Mouse (Mus musculus) MEL (cell line): ENCODE measurements around the gene Snrpa. TPM values are rescaled to one million over a fixed set of nuclear protein-coding genes. Genes with fewer than 3 reads are reported as not detected.

Experiments used
- DNase-seq: peaks from one replicate; pipeline ENCODE4 v3.0.0; 2011; ENCODE audit warnings: low read depth, low spot score
- H3K27ac ChIP-seq: 2 replicates; pipeline ENCODE4 v1.5.1; 2012; ENCODE audit warnings: low read depth, mild to moderate bottlenecking, control low read depth, low read length, moderate library complexity; ENCODE audit not compliant: control insufficient read depth
- H3K27me3 ChIP-seq, 2 experiments: fragments of 150-350 bp in 1 of 2; sonication (generic) in 1 of 2; 2 replicates each; pipeline ENCODE4 v1.6.1; 2012; ENCODE audit warnings: low read length in 2 of 2, mild to moderate bottlenecking in 2 of 2, improper control_type of control experiment in 1 of 2, moderate library complexity in 1 of 2; ENCODE audit not compliant: insufficient read depth in 2 of 2, control insufficient read depth in 1 of 2
- H3K36me3 ChIP-seq, 2 experiments: 2 replicates each; pipeline ENCODE4 v1.6.1; 2012 to 2014; ENCODE audit warnings: low read length in 2 of 2, improper control_type of control experiment in 1 of 2, inconsistent platforms in 1 of 2, mild to moderate bottlenecking in 1 of 2; ENCODE audit not compliant: insufficient read depth in 2 of 2, control insufficient read depth in 1 of 2
- H3K4me1 ChIP-seq, 2 experiments: fragments of 150-350 bp in 1 of 2; sonication (generic) in 1 of 2; 2 replicates each; pipeline ENCODE4 v1.6.1; 2012; ENCODE audit warnings: low read length in 2 of 2, improper control_type of control experiment in 1 of 2, mild to moderate bottlenecking in 1 of 2; ENCODE audit not compliant: insufficient read depth in 2 of 2, control insufficient read depth in 1 of 2
- H3K4me3 ChIP-seq, 2 experiments: fragments of 150-350 bp in 1 of 2; sonication (generic) in 1 of 2; 2 replicates each; pipeline ENCODE4 v1.5.1; 2012; ENCODE audit warnings: low read depth in 2 of 2, low read length in 2 of 2, mild to moderate bottlenecking in 2 of 2, moderate library complexity in 2 of 2, control low read depth in 1 of 2, improper control_type of control experiment in 1 of 2; ENCODE audit not compliant: control insufficient read depth in 1 of 2, insufficient read depth in 1 of 2
- H3K79me2 ChIP-seq: 2 replicates; pipeline ENCODE4 v1.6.1; 2012; ENCODE audit warnings: mild to moderate bottlenecking, low read length, moderate library complexity; ENCODE audit not compliant: control insufficient read depth, poor library complexity, insufficient read depth
- H3K9ac ChIP-seq: 2 replicates; pipeline ENCODE4 v1.6.1; 2012; ENCODE audit warnings: low read depth, mild to moderate bottlenecking, control low read depth, low read length, moderate library complexity; ENCODE audit not compliant: control insufficient read depth, poor library complexity, severe bottlenecking
- H3K9me3 ChIP-seq: fragments of 150-350 bp; sonication (generic); replicated peaks from 2 replicates; pipeline ENCODE4 v1.6.1; 2012; ENCODE audit warnings: mild to moderate bottlenecking, low read length, improper control_type of control experiment, moderate library complexity; ENCODE audit not compliant: insufficient read depth
- BHLHE40 ChIP-seq: IDR thresholded peaks from 2 replicates; pipeline ENCODE4 v1.6.1; 2012; ENCODE audit warnings: low read depth, mild to moderate bottlenecking, inconsistent platforms, low read length, improper control_type of control experiment, borderline replicate concordance
- CTCF ChIP-seq, 3 experiments: IDR thresholded peaks in 2 of 3; conservative IDR thresholded peaks in 1 of 3; 2 replicates each; pipeline ENCODE4 v1.5.1; 2011 to 2012; ENCODE audit warnings: low read length in 3 of 3, low read depth in 2 of 3, mild to moderate bottlenecking in 2 of 3, improper control_type of control experiment in 1 of 3, inconsistent platforms in 1 of 3, mixed read lengths in 1 of 3, moderate library complexity in 1 of 3; ENCODE audit not compliant: control insufficient read depth in 1 of 3, insufficient read depth in 1 of 3, poor library complexity in 1 of 3, severe bottlenecking in 1 of 3
- E2F4 ChIP-seq: IDR thresholded peaks from 2 replicates; pipeline ENCODE4 v1.6.1; 2011; ENCODE audit warnings: low read depth, low read length, improper control_type of control experiment, borderline replicate concordance
- ELF1 ChIP-seq: IDR thresholded peaks from 2 replicates; pipeline ENCODE4 v1.6.1; 2014; ENCODE audit warnings: low read depth, mild to moderate bottlenecking, inconsistent platforms, low read length, improper control_type of control experiment, moderate library complexity
- EP300 ChIP-seq, 2 experiments: IDR thresholded peaks; 2 replicates each; pipeline ENCODE4 v1.6.1; 2011; ENCODE audit warnings: improper control_type of control experiment in 2 of 2, low read length in 2 of 2, low read depth in 1 of 2, mild to moderate bottlenecking in 1 of 2
- ETS1 ChIP-seq: IDR thresholded peaks from 2 replicates; pipeline ENCODE4 v1.6.1; 2012; ENCODE audit warnings: low read depth, mild to moderate bottlenecking, inconsistent platforms, low read length, improper control_type of control experiment, moderate library complexity
- GATA1 ChIP-seq: IDR thresholded peaks from 2 replicates; pipeline ENCODE4 v1.6.1; 2011; ENCODE audit warnings: low read depth, low read length, improper control_type of control experiment
- MEF2A ChIP-seq: IDR thresholded peaks from 2 replicates; pipeline ENCODE4 v1.6.1; 2014; ENCODE audit warnings: low read depth, mild to moderate bottlenecking, inconsistent platforms, low read length, improper control_type of control experiment; ENCODE audit not compliant: poor library complexity, insufficient replicate concordance, severe bottlenecking; ENCODE audit errors: extremely low read depth
- MXI1 ChIP-seq: IDR thresholded peaks from 2 replicates; pipeline ENCODE4 v1.6.1; 2011; ENCODE audit warnings: mild to moderate bottlenecking, low read depth, low read length, improper control_type of control experiment
- NELFE ChIP-seq: IDR thresholded peaks from 2 replicates; pipeline ENCODE4 v1.6.1; 2011; ENCODE audit warnings: low read depth, low read length, improper control_type of control experiment
- NRF1 ChIP-seq: IDR thresholded peaks from 2 replicates; pipeline ENCODE4 v1.6.1; 2014; ENCODE audit warnings: low read depth, mild to moderate bottlenecking, inconsistent platforms, low read length, improper control_type of control experiment, moderate library complexity; ENCODE audit not compliant: poor library complexity, insufficient read depth, severe bottlenecking
- POLR2A ChIP-seq, 2 experiments: IDR thresholded peaks; 2 replicates each; pipeline ENCODE4 v1.6.1; 2011 to 2012; ENCODE audit warnings: low read length in 2 of 2, mild to moderate bottlenecking in 2 of 2, control low read depth in 1 of 2, improper control_type of control experiment in 1 of 2, low read depth in 1 of 2, moderate library complexity in 1 of 2; ENCODE audit not compliant: control insufficient read depth in 1 of 2, insufficient read depth in 1 of 2, poor library complexity in 1 of 2
- RCOR1 ChIP-seq: IDR thresholded peaks from 2 replicates; pipeline ENCODE4 v1.6.1; 2012; ENCODE audit warnings: low read depth, mild to moderate bottlenecking, inconsistent platforms, low read length, improper control_type of control experiment
- SIN3A ChIP-seq: IDR thresholded peaks from 2 replicates; pipeline ENCODE4 v1.6.1; 2012; ENCODE audit warnings: low read length, improper control_type of control experiment, inconsistent platforms
- SMC3 ChIP-seq: IDR thresholded peaks from 2 replicates; pipeline ENCODE4 v1.6.1; 2011; ENCODE audit warnings: low read depth, low read length, improper control_type of control experiment
- TBP ChIP-seq: IDR thresholded peaks from 2 replicates; pipeline ENCODE4 v1.8.0; 2011; ENCODE audit warnings: low read depth, low read length, improper control_type of control experiment
- UBTF ChIP-seq: IDR thresholded peaks from 2 replicates; pipeline ENCODE4 v1.6.1; 2012; ENCODE audit warnings: low read depth, mild to moderate bottlenecking, inconsistent platforms, low read length, improper control_type of control experiment, moderate library complexity, borderline replicate concordance; ENCODE audit not compliant: insufficient read depth
- ZC3H11A ChIP-seq: IDR thresholded peaks from 2 replicates; pipeline ENCODE4 v1.6.1; 2012; ENCODE audit warnings: low read depth, mild to moderate bottlenecking, inconsistent platforms, low read length, improper control_type of control experiment
- ZMIZ1 ChIP-seq: IDR thresholded peaks from 2 replicates; pipeline ENCODE4 v1.6.1; 2012; ENCODE audit warnings: low read depth, mild to moderate bottlenecking, inconsistent platforms, low read length, improper control_type of control experiment, moderate library complexity
- polyA plus RNA-seq, 2 experiments: library from polyadenylated mRNA; stranded (reverse) in 1 of 2; unstranded in 1 of 2; fragments of >175 nt in 1 of 2; fragments of >200 nt in 1 of 2; gene quantifications; 2 replicates each; pipeline versions ENCODE4 v1.2.1 to v1.2.4; 2012; ENCODE audit warnings: low replicate concordance in 2 of 2, low read depth in 1 of 2; ENCODE audit not compliant: insufficient read length in 2 of 2, insufficient read depth in 1 of 2, missing spikeins in 1 of 2
- total RNA-seq: library from RNA; depleted of rRNA; stranded (reverse); fragments of 300-350 nt; gene quantifications from 2 replicates; pipeline ENCODE4 v1.2.3, GENCODE M21; 2012

Snrpa gene
- total and polyA plus RNA-seq, 3 experiments, result 128 to 310 TPM; not detected in 1

DNA sequence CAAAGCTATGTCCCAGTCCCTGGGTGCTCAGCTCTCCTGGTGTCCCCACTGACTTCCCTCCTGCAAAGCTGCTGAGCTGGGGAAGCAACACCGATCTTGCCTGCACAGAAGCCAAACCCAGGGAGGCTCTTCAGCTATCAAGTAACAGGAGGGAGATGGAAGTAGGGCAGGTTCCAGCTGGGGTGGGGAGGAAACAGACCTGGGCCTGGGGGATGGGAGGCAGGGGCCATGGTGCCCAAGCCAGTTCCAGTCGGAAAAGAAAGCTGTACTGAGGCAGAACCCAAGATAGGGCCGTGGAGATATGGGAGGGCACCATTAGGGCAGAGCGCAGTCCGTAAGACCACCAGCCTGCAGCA, 32.6 kb downstream of the Snrpa start:
- TF ChIP-seq ZMIZ1 (no peak), MXI1 (no peak), EP300 (IDR thresholded peaks at IDR 0.05; ENCODE audit: low read depth in 1 of 2, low read length in 2 of 2) (no peak), RCOR1 (no peak), ETS1 (no peak), SIN3A (no peak), NRF1 (no peak), BHLHE40 (no peak), TBP (no peak), MEF2A (no peak), E2F4 (no peak), CTCF (IDR thresholded peaks at IDR 0.05 in 2 of 3, conservative IDR thresholded peaks at IDR 0.05 in 1 of 3; ENCODE audit: control insufficient read depth in 1 of 3, insufficient read depth in 1 of 3, low read depth in 2 of 3, low read length in 3 of 3, poor library complexity in 1 of 3, severe bottlenecking in 1 of 3) (no peak), GATA1 (no peak), NELFE (no peak), POLR2A (IDR thresholded peaks at IDR 0.05; ENCODE audit: control insufficient read depth in 1 of 2, insufficient read depth in 1 of 2, low read depth in 1 of 2, low read length in 2 of 2, poor library complexity in 1 of 2) (no peak), SMC3 (no peak)
- H3K27me3 ChIP-seq, result no peaks in the 10 kb centered on the region
- H3K79me2 ChIP-seq, result peaks cover 11% of the 10 kb centered on the region
- peaks cover 0 to 3% of the 10 kb centered on the region in 2 experiments; a peak in 1 of 4 replicates for H3K36me3 ChIP-seq
- H3K4me1 ChIP-seq, result peaks cover 7 to 10% of the 10 kb centered on the region in 2 experiments; a peak in 3 of 4 replicates
- no peaks in the 10 kb centered on the region for H3K9me3 ChIP-seq
- H3K27ac ChIP-seq, result no peak overlapping the region
- DNase-seq, result no peak
- H3K4me3 ChIP-seq, result no peak overlapping the region
- no peak overlapping the region for H3K9ac ChIP-seq

DNA sequence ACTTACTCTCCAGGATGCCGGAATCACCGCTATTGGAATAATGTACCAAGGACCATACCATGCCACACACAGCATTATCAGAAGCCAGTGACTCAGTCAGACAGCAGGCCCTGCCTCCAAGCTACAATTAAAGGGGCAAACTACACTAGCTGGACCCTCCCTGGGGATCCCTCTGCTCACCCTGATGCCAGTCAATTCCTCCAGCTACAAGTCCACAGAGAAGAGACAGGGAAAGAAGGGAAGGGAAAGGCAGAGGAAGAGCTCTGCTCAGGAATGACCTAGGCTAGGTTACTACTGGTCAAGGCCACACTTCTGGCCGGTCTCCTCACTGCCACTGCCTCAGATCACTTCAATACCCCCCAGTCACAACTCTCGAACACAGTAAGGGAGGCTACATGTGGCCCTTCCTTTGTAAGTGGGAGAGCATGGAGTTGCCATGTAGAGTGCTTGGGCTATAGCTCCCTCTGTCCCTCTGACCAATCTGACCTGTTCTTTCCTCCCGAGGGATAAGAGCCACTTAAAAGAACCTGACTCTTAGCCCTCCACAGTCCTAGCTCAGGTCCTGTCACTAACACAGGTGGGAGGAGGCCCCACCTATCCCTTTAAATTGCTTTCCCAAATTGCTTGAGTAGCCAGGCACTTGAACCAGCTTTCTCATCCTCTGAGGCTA, 33.2 kb downstream of the Snrpa start:
- H3K4me1 ChIP-seq, result peaks cover 5% of the 10 kb centered on the region in 2 experiments; a peak in 3 of 4 replicates
- H3K27me3 ChIP-seq, result no peaks in the 10 kb centered on the region

More for the DNA sequence above, 33.2 kb downstream of the Snrpa start:
- DNase-seq, result no peak
- Histone ChIP-seq H3K9me3 (no peaks in the 10 kb centered on the region), H3K9ac (no peak overlapping the region), H3K36me3 (peaks cover 0 to 3% of the 10 kb centered on the region in 2 experiments; a peak in 1 of 4 replicates), H3K27ac (no peak overlapping the region), H3K4me3 (no peak overlapping the region), H3K79me2 (peaks cover 11% of the 10 kb centered on the region)
- TF ChIP-seq NELFE (no peak), UBTF (no peak), MEF2A (no peak), ELF1 (no peak), ZC3H11A (no peak)
